Mouse (Mus musculus) lung, postnatal 0 days (tissue): ENCODE measurements at regions not wholly inside any gene's neighbourhood (a gene's known extent, or its start where the extent isn't known, plus 50 kb on each side); places are given as distances from the start of the nearest gene placed in this dataset.

ENCODE experiments used
- CTCF ChIP-seq: IDR thresholded peaks from 2 replicates; pipeline ENCODE4 v1.5.1; 2016; ENCODE audit warnings: antibody characterized with exemption, mild to moderate bottlenecking
- EP300 ChIP-seq: IDR thresholded peaks from 2 replicates; pipeline ENCODE4 v1.6.1; 2016; ENCODE audit warnings: antibody characterized with exemption, mild to moderate bottlenecking, control low read depth

DNA sequence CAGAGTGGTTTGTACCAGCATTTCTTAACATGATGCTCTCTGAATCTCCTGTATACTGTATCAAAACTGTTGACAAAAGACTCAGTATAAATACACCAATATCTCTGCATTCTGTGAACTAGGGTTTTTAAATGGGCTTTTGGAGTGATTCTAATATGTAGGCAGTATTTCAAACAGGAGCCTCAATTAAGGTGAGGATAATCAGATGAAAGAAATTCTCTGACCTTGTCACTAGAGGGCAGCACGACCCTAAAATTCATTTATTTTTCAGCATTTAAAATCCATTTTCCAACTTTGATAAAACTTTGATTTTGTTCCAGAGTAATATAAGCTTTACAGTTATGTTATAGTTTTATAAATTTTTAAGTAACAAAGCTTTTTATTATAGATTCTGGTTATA lies 114.5 kb downstream of the Rfx6 start:
- peak; percentile 56 for TF ChIP-seq CTCF
- no peak for TF ChIP-seq EP300
